Mouse (Mus musculus) CH12.LX (cell line): Measurements from ENCODE around the gene Clcf1. TPM values are rescaled to one million over a fixed set of nuclear protein-coding genes. Genes with fewer than 3 reads are reported as not detected.

Experiments
- DNase-seq: peaks from one replicate; pipeline ENCODE4 v3.0.0-alpha.2; 2013; ENCODE audit errors: extremely low read depth
- H3K27ac ChIP-seq: 2 replicates; pipeline ENCODE4 v1.5.1; 2012; ENCODE audit warnings: low read depth, mild to moderate bottlenecking, control low read depth, moderate library complexity; ENCODE audit not compliant: insufficient read depth
- H3K27me3 ChIP-seq: replicated peaks from 2 replicates; pipeline ENCODE3; 2012; ENCODE audit warnings: inconsistent platforms
- H3K36me3 ChIP-seq, 2 experiments: replicated peaks in 1 of 2; 2 replicates each; pipeline versions ENCODE3 to v1.6.1; 2012; ENCODE audit warnings: inconsistent platforms in 1 of 2, low read length in 1 of 2, mild to moderate bottlenecking in 1 of 2, mixed read lengths in 1 of 2, moderate library complexity in 1 of 2; ENCODE audit not compliant: control insufficient read depth in 1 of 2, insufficient read depth in 1 of 2
- H3K4me1 ChIP-seq, 2 experiments: 2 replicates each; pipeline ENCODE4 v1.6.1; 2012; ENCODE audit warnings: inconsistent platforms in 1 of 2, moderate library complexity in 1 of 2; ENCODE audit not compliant: insufficient read depth in 2 of 2, control insufficient read depth in 1 of 2
- H3K4me2 ChIP-seq: 2 replicates; pipeline ENCODE4 v1.6.1; 2012; ENCODE audit warnings: low read depth, mild to moderate bottlenecking, control low read depth; ENCODE audit not compliant: poor library complexity, insufficient read depth, severe bottlenecking
- H3K4me3 ChIP-seq, 3 experiments: fragments of 150-350 bp in 1 of 3; sonication (generic) in 1 of 3; replicated peaks in 1 of 3; 2 replicates each; pipeline versions ENCODE3 to v1.5.1; 2011 to 2012; ENCODE audit warnings: low read depth in 2 of 3, low read length in 2 of 3, mild to moderate bottlenecking in 2 of 3, moderate library complexity in 2 of 3, control low read depth in 1 of 3, improper control_type of control experiment in 1 of 3, inconsistent platforms in 1 of 3, mixed read lengths in 1 of 3; ENCODE audit not compliant: poor library complexity in 1 of 3
- H3K79me2 ChIP-seq: replicated peaks from 2 replicates; pipeline ENCODE4 v1.6.1; 2012; ENCODE audit warnings: mild to moderate bottlenecking, moderate library complexity; ENCODE audit not compliant: control insufficient read depth, poor library complexity, insufficient read depth, severe bottlenecking; ENCODE audit errors: extremely low read depth
- H3K9ac ChIP-seq: 2 replicates; pipeline ENCODE4 v1.6.1; 2012; ENCODE audit warnings: low read depth, mild to moderate bottlenecking, control low read depth, moderate library complexity; ENCODE audit not compliant: insufficient read depth
- H3K9me3 ChIP-seq: replicated peaks from 2 replicates; pipeline ENCODE3; 2012; ENCODE audit warnings: low read length, inconsistent platforms, mixed read lengths
- BHLHE40 ChIP-seq: IDR thresholded peaks from 2 replicates; pipeline ENCODE4 v1.6.1; 2011; ENCODE audit warnings: mild to moderate bottlenecking, low read depth, low read length, improper control_type of control experiment
- CHD1 ChIP-seq: IDR thresholded peaks from 2 replicates; pipeline ENCODE4 v1.6.1; 2012; ENCODE audit warnings: low read depth, low read length, improper control_type of control experiment, inconsistent platforms
- CHD2 ChIP-seq: IDR thresholded peaks from 2 replicates; pipeline ENCODE4 v1.6.1; 2011; ENCODE audit warnings: low read length, improper control_type of control experiment
- CTCF ChIP-seq, 2 experiments: IDR thresholded peaks in 1 of 2; conservative IDR thresholded peaks in 1 of 2; 2 replicates each; pipeline ENCODE4 v1.5.1; 2011 to 2012; ENCODE audit warnings: low read depth in 2 of 2, low read length in 2 of 2, improper control_type of control experiment in 1 of 2, inconsistent platforms in 1 of 2, mild to moderate bottlenecking in 1 of 2, moderate library complexity in 1 of 2
- E2F4 ChIP-seq: IDR thresholded peaks from 2 replicates; pipeline ENCODE4 v1.6.1; 2011; ENCODE audit warnings: low read depth, low read length, improper control_type of control experiment; ENCODE audit not compliant: insufficient replicate concordance
- ELF1 ChIP-seq: IDR thresholded peaks from 2 replicates; pipeline ENCODE4 v1.6.1; 2014; ENCODE audit warnings: low read depth, mild to moderate bottlenecking, inconsistent platforms, low read length, improper control_type of control experiment
- ETS1 ChIP-seq: conservative IDR thresholded peaks from 2 replicates; pipeline ENCODE4 v1.6.1; 2012; ENCODE audit warnings: low read depth, mild to moderate bottlenecking, inconsistent platforms, low read length, improper control_type of control experiment, moderate library complexity
- GABPA ChIP-seq: IDR thresholded peaks from 2 replicates; pipeline ENCODE4 v1.6.1; 2012; ENCODE audit warnings: low read depth, low read length, improper control_type of control experiment, inconsistent platforms; ENCODE audit not compliant: insufficient replicate concordance
- IRF4 ChIP-seq: IDR thresholded peaks from 2 replicates; pipeline ENCODE4 v1.6.1; 2014; ENCODE audit warnings: low read depth, mild to moderate bottlenecking, inconsistent platforms, low read length, improper control_type of control experiment
- JUN ChIP-seq: IDR thresholded peaks from 2 replicates; pipeline ENCODE4 v1.6.1; 2011; ENCODE audit warnings: low read depth, mild to moderate bottlenecking, low read length, improper control_type of control experiment, moderate library complexity; ENCODE audit not compliant: insufficient read depth
- JUND ChIP-seq: conservative IDR thresholded peaks from 2 replicates; pipeline ENCODE4 v1.6.1; 2011; ENCODE audit warnings: low read depth, low read length, improper control_type of control experiment
- KAT2A ChIP-seq: IDR thresholded peaks from 2 replicates; pipeline ENCODE4 v1.6.1; 2012; ENCODE audit warnings: low read length, improper control_type of control experiment, inconsistent platforms; ENCODE audit not compliant: insufficient replicate concordance
- MAX ChIP-seq: IDR thresholded peaks from 2 replicates; pipeline ENCODE4 v1.6.1; 2011; ENCODE audit warnings: low read length, improper control_type of control experiment
- MAZ ChIP-seq: IDR thresholded peaks from 2 replicates; pipeline ENCODE4 v1.6.1; 2012; ENCODE audit warnings: low read depth, mild to moderate bottlenecking, inconsistent platforms, low read length, improper control_type of control experiment, moderate library complexity
- MEF2A ChIP-seq: IDR thresholded peaks from 2 replicates; pipeline ENCODE4 v1.6.1; 2014; ENCODE audit warnings: low read depth, mild to moderate bottlenecking, inconsistent platforms, low read length, improper control_type of control experiment, borderline replicate concordance
- MXI1 ChIP-seq: IDR thresholded peaks from 2 replicates; pipeline ENCODE4 v1.6.1; 2011; ENCODE audit warnings: mild to moderate bottlenecking, low read depth, low read length, improper control_type of control experiment
- MYC ChIP-seq: IDR thresholded peaks from 2 replicates; pipeline ENCODE4 v1.6.1; 2011; ENCODE audit warnings: low read depth, mild to moderate bottlenecking, improper control_type of control experiment, low read length
- NELFE ChIP-seq: IDR thresholded peaks from 2 replicates; pipeline ENCODE4 v1.6.1; 2011; ENCODE audit warnings: low read depth, low read length, improper control_type of control experiment
- NRF1 ChIP-seq: IDR thresholded peaks from 2 replicates; pipeline ENCODE4 v1.6.1; 2014; ENCODE audit warnings: low read depth, mild to moderate bottlenecking, inconsistent platforms, low read length, improper control_type of control experiment, moderate library complexity
- POLR2A ChIP-seq: IDR thresholded peaks from 2 replicates; pipeline ENCODE4 v1.6.1; 2011; ENCODE audit warnings: low read depth, mild to moderate bottlenecking, improper control_type of control experiment, low read length
- POLR2AphosphoS2 ChIP-seq: IDR thresholded peaks from 2 replicates; pipeline ENCODE4 v1.6.1; 2011; ENCODE audit warnings: low read depth, low read length, improper control_type of control experiment
- SIN3A ChIP-seq: IDR thresholded peaks from 2 replicates; pipeline ENCODE4 v1.6.1; 2012; ENCODE audit warnings: low read length, improper control_type of control experiment, inconsistent platforms
- TBP ChIP-seq: conservative IDR thresholded peaks from 2 replicates; pipeline ENCODE4 v1.6.1; 2011; ENCODE audit warnings: low read depth, low read length, improper control_type of control experiment
- UBTF ChIP-seq: IDR thresholded peaks from 2 replicates; pipeline ENCODE4 v1.6.1; 2012; ENCODE audit warnings: low read depth, mild to moderate bottlenecking, inconsistent platforms, low read length, improper control_type of control experiment, moderate library complexity
- USF1 ChIP-seq: IDR thresholded peaks from 2 replicates; pipeline ENCODE4 v1.6.1; 2014; ENCODE audit warnings: low read depth, mild to moderate bottlenecking, inconsistent platforms, low read length, improper control_type of control experiment
- USF2 ChIP-seq: conservative IDR thresholded peaks from 2 replicates; pipeline ENCODE4 v1.6.1; 2011; ENCODE audit warnings: low read depth, low read length, improper control_type of control experiment
- ZMIZ1 ChIP-seq: IDR thresholded peaks from 2 replicates; pipeline ENCODE4 v1.6.1; 2012; ENCODE audit warnings: low read depth, mild to moderate bottlenecking, inconsistent platforms, low read length, improper control_type of control experiment
- ZNF384 ChIP-seq: IDR thresholded peaks from 2 replicates; pipeline ENCODE4 v1.6.1; 2012; ENCODE audit warnings: low read depth, low read length, improper control_type of control experiment, inconsistent platforms
- dilution Hi-C: fragments of 300-500 bp; cut with MboI; formaldehyde crosslinking; loops from 2 replicates; pipeline ENCODE4 v1.14.3; 2020; ENCODE audit warnings: low sequenced_read_pairs; ENCODE audit not compliant: extremely low pct_unique_long_range_greater_than_20kb, extremely low pct_ligation_motif_present
- in situ Hi-C: fragments of 300-500 bp; cut with MboI; formaldehyde crosslinking; loops from 3 replicates; pipeline ENCODE4 v1.14.3; 2019; ENCODE audit warnings: low sequenced_read_pairs, low pct_ligation_motif_present, low pct_unique_long_range_greater_than_20kb, mixed read lengths
- polyA plus RNA-seq: library from polyadenylated mRNA; unstranded; fragments of >175 nt; gene quantifications from 2 replicates; pipeline ENCODE4 v1.2.1, GENCODE M21; 2012; ENCODE audit warnings: low read depth; ENCODE audit not compliant: insufficient read length
- total RNA-seq, 2 experiments: library from RNA; depleted of rRNA; stranded (reverse); fragments of 300-350 nt in 1 of 2; fragments of >200 nt in 1 of 2; gene quantifications; 2 replicates each; pipeline ENCODE4 v1.2.3; 2012 to 2014

The Clcf1 gene
- total and polyA plus RNA-seq, 3 experiments = 0.09 to 1.0 (median 0.28) TPM

- H3K4me3 ChIP-seq = no peak overlapping the region
- H3K9ac ChIP-seq = no peak overlapping the region
- no peaks in the 10 kb centered on the region for H3K36me3 ChIP-seq
- H3K79me2 ChIP-seq = no peaks in the 10 kb centered on the region
- H3K4me2 ChIP-seq = no peak overlapping the region
- no peak overlapping the region for H3K27ac ChIP-seq
- H3K27me3 ChIP-seq = peaks cover 59% of the 10 kb centered on the region
- H3K4me1 ChIP-seq = peaks cover 19 to 25% of the 10 kb centered on the region in 2 experiments
- no peaks in the 10 kb centered on the region for H3K9me3 ChIP-seq
- no peak for TF ChIP-seq CHD1
- TF ChIP-seq MYC = no peak
- no peak for TF ChIP-seq E2F4
- TF ChIP-seq POLR2A = no peak
- no peak for TF ChIP-seq JUN
- no peak for TF ChIP-seq ETS1
- TF ChIP-seq SIN3A = no peak
- TF ChIP-seq BHLHE40 = no peak
- no peak for TF ChIP-seq MXI1
- TF ChIP-seq UBTF = no peak
- TF ChIP-seq USF1 = no peak
- no peak for TF ChIP-seq MAZ
- no peak for TF ChIP-seq CHD2
- no peak for TF ChIP-seq CTCF (conservative IDR thresholded peaks at IDR 0.05 in 1 of 2, IDR thresholded peaks at IDR 0.05 in 1 of 2; ENCODE audit: low read depth in 2 of 2, low read length in 2 of 2)
- no peak for TF ChIP-seq TBP
- no peak for TF ChIP-seq GABPA
- TF ChIP-seq KAT2A = no peak
- no peak for TF ChIP-seq POLR2AphosphoS2
- in situ Hi-C loops (no loop called here), dilution Hi-C loops (no loop called here)
- DNase-seq = no peak
These were observed 2.0 kb upstream of the Clcf1 start for GRCm38 (mm10) chr19:4211891-4212588.

- Histone ChIP-seq H3K4me2 (peak overlapping the region; percentile 84; the same call in 1 of the 2 replicates), H3K4me1 (peaks cover 14 to 28% of the 10 kb centered on the region in 2 experiments), H3K27me3 (peaks cover 64% of the 10 kb centered on the region), H3K79me2 (no peaks in the 10 kb centered on the region), H3K4me3 (no peak overlapping the region), H3K9me3 (no peaks in the 10 kb centered on the region), H3K36me3 (no peaks in the 10 kb centered on the region), H3K27ac (no peak overlapping the region), H3K9ac (no peak overlapping the region)
- TF ChIP-seq ETS1 (no peak), NELFE (no peak), MEF2A (no peak), USF2 (no peak), JUND (no peak), USF1 (no peak), IRF4 (no peak), MAX (no peak), ELF1 (no peak), UBTF (no peak), ZNF384 (no peak), E2F4 (no peak), NRF1 (no peak), CTCF (conservative IDR thresholded peaks at IDR 0.05 in 1 of 2, IDR thresholded peaks at IDR 0.05 in 1 of 2; ENCODE audit: low read depth in 2 of 2, low read length in 2 of 2) (no peak), ZMIZ1 (no peak), BHLHE40 (no peak)
- dilution Hi-C loops (no loop called here), in situ Hi-C loops (no loop called here)
- no peak for DNase-seq
These were observed 489 bp upstream of the Clcf1 start for GRCm38 (mm10) chr19:4213524-4213974.
